Mouse (Mus musculus) megakaryocyte, adult 5-6 weeks (primary cell): ENCODE measurements around the gene Ptges2. TPM values are rescaled to one million over a fixed set of nuclear protein-coding genes. Genes with fewer than 3 reads are reported as not detected.

Experiments
- total RNA-seq, 2 experiments: library from RNA; stranded (forward) in 1 of 2; stranded (reverse) in 1 of 2; fragments of 153-499, 151-499 nt in 1 of 2; fragments of 221-1000, 200-1000 nt in 1 of 2; gene quantifications; 2 replicates each; pipeline versions ENCODE4 v1.2.3 to v1.2.4; 2015 to 2017

The Ptges2 gene
- total RNA-seq, 2 experiments from 2014 or later: 6.7 to 8.8 TPM

Other genes with a start within 250 kb of the Ptges2 start
- 26.9 and 27.2 TPM in 2 replicates for gene Prrc2b, start 244.8 kb upstream of the Ptges2 start, total RNA-seq (2015)
- 11.5 and 13.9 TPM in 2 replicates for gene Prrc2b, start 244.8 kb upstream of the Ptges2 start, total RNA-seq (2017)
- gene Pomt1, start 159.3 kb upstream of the Ptges2 start, total RNA-seq (2015): 7.7 and 8.4 TPM in 2 replicates
- 15.2 and 17.3 TPM in 2 replicates for gene Pomt1, start 159.3 kb upstream of the Ptges2 start, total RNA-seq (2017)
- gene Uck1, start 135.7 kb upstream of the Ptges2 start, total RNA-seq (2015): 18.7 and 29.3 TPM in 2 replicates
- gene Uck1, start 135.7 kb upstream of the Ptges2 start, total RNA-seq (2017): 19.3 and 19.6 TPM in 2 replicates
- gene Golga2, start 108.5 kb upstream of the Ptges2 start, total RNA-seq (2015): 9.7 and 20.1 TPM in 2 replicates
- gene Golga2, start 108.5 kb upstream of the Ptges2 start, total RNA-seq (2017): 51.1 and 55.3 TPM in 2 replicates
- gene Swi5, start 107.8 kb upstream of the Ptges2 start, total RNA-seq (2015): 114 and 143 TPM in 2 replicates
- gene Swi5, start 107.8 kb upstream of the Ptges2 start, total RNA-seq (2017): 208 and 230 TPM in 2 replicates
- 56.3 and 67.0 TPM in 2 replicates for gene Ciz1, start 43.6 kb upstream of the Ptges2 start, total RNA-seq (2015)
- 66.2 and 81.0 TPM in 2 replicates for gene Ciz1, start 43.6 kb upstream of the Ptges2 start, total RNA-seq (2017)
- gene Dnm1, start 42.6 kb upstream of the Ptges2 start, total RNA-seq (2015): 0.47 TPM in 1 of 2 replicates, not detected in the other
- gene Dnm1, start 42.6 kb upstream of the Ptges2 start, total RNA-seq (2017): not detected in 2 replicates
- gene 1110008P14Rik, start 14.0 kb upstream of the Ptges2 start, total RNA-seq (2015): 30.4 and 38.4 TPM in 2 replicates
- gene 1110008P14Rik, start 14.0 kb upstream of the Ptges2 start, total RNA-seq (2017): 29.1 and 32.3 TPM in 2 replicates
- gene Lcn2, start 7.6 kb upstream of the Ptges2 start, total RNA-seq (2015): 3,591 and 4,679 TPM in 2 replicates
- 682 and 1,100 TPM in 2 replicates for gene Lcn2, start 7.6 kb upstream of the Ptges2 start, total RNA-seq (2017)
- gene Naif1, start 54.6 kb downstream of the Ptges2 start, total RNA-seq (2015): 2.9 and 3.5 TPM in 2 replicates
- 3.2 and 3.9 TPM in 2 replicates for gene Naif1, start 54.6 kb downstream of the Ptges2 start, total RNA-seq (2017)
- gene Slc25a25, start 55.5 kb downstream of the Ptges2 start, total RNA-seq (2015): 4.6 and 6.9 TPM in 2 replicates
- gene Slc25a25, start 55.5 kb downstream of the Ptges2 start, total RNA-seq (2017): 8.4 and 10.7 TPM in 2 replicates
- gene Fam102a, start 139.4 kb downstream of the Ptges2 start, total RNA-seq (2015): 6.5 and 6.6 TPM in 2 replicates
- 4.6 and 4.8 TPM in 2 replicates for gene Fam102a, start 139.4 kb downstream of the Ptges2 start, total RNA-seq (2017)
- gene Dpm2, start 175.0 kb downstream of the Ptges2 start, total RNA-seq (2015): 82.8 and 91.7 TPM in 2 replicates
- 32.0 and 35.3 TPM in 2 replicates for gene Dpm2, start 175.0 kb downstream of the Ptges2 start, total RNA-seq (2017)
- 0.31 TPM in 1 of 2 replicates, not detected in the other for gene Pip5kl1, start 178.9 kb downstream of the Ptges2 start, total RNA-seq (2015)
- not detected in 2 replicates for gene Pip5kl1, start 178.9 kb downstream of the Ptges2 start, total RNA-seq (2017)
- not detected in 2 replicates for gene 9430097D07Rik, start 179.8 kb downstream of the Ptges2 start, total RNA-seq (2015)
- gene 9430097D07Rik, start 179.8 kb downstream of the Ptges2 start, total RNA-seq (2017): not detected in 2 replicates
- 5.8 and 9.2 TPM in 2 replicates for gene St6galnac4, start 191.2 kb downstream of the Ptges2 start, total RNA-seq (2015)
- gene St6galnac4, start 191.2 kb downstream of the Ptges2 start, total RNA-seq (2017): 8.6 and 12.1 TPM in 2 replicates
- gene St6galnac6, start 203.8 kb downstream of the Ptges2 start, total RNA-seq (2015): 8.2 and 8.6 TPM in 2 replicates
- 13.1 and 13.3 TPM in 2 replicates for gene St6galnac6, start 203.8 kb downstream of the Ptges2 start, total RNA-seq (2017)
- gene Ak1, start 225.9 kb downstream of the Ptges2 start, total RNA-seq (2015): not detected in 2 replicates
- gene Ak1, start 225.9 kb downstream of the Ptges2 start, total RNA-seq (2017): not detected in 2 replicates